Mouse (Mus musculus): ENCODE results near the gene Ccng1.

GRCm38 (mm10) chr11:40713858-40714257, 41.3 kb downstream of the Ccng1 start:
- no peak for TF ChIP-seq MAFK (IDR thresholded peaks at IDR 0.05; ENCODE audit: insufficient read depth, low read depth, low read length)
- no peak for TF ChIP-seq CHD2 (IDR thresholded peaks at IDR 0.05; ENCODE audit: low read depth, low read length)
- TF ChIP-seq ZNF384 (IDR thresholded peaks at IDR 0.05; ENCODE audit: low read depth, low read length), result no peak
